Mouse (Mus musculus) ES-E14 (cell line): ENCODE measurements at regions not wholly inside any gene's neighbourhood (a gene's known extent, or its start where the extent isn't known, plus 50 kb on each side); places are given as distances from the start of the nearest gene placed in this dataset.

Experiments
- CHD2 ChIP-seq: IDR thresholded peaks from 2 replicates; pipeline ENCODE4 v1.6.1; 2014; ENCODE audit warnings: mild to moderate bottlenecking, low read depth, low read length, inconsistent platforms
- HCFC1 ChIP-seq: IDR thresholded peaks from 2 replicates; pipeline ENCODE4 v1.6.1; 2012; ENCODE audit warnings: low read length, inconsistent platforms, borderline replicate concordance; ENCODE audit not compliant: insufficient read depth
- MAFK ChIP-seq: IDR thresholded peaks from 2 replicates; pipeline ENCODE4 v1.6.1; 2014; ENCODE audit warnings: mild to moderate bottlenecking, low read depth, low read length, inconsistent platforms; ENCODE audit not compliant: insufficient read depth
- ZC3H11A ChIP-seq: IDR thresholded peaks from 2 replicates; pipeline ENCODE4 v1.6.1; 2012; ENCODE audit warnings: low read depth, mild to moderate bottlenecking, inconsistent platforms, low read length, borderline replicate concordance
- ZNF384 ChIP-seq: IDR thresholded peaks from 2 replicates; pipeline ENCODE4 v1.6.1; 2012; ENCODE audit warnings: low read depth, low read length, inconsistent platforms

DNA sequence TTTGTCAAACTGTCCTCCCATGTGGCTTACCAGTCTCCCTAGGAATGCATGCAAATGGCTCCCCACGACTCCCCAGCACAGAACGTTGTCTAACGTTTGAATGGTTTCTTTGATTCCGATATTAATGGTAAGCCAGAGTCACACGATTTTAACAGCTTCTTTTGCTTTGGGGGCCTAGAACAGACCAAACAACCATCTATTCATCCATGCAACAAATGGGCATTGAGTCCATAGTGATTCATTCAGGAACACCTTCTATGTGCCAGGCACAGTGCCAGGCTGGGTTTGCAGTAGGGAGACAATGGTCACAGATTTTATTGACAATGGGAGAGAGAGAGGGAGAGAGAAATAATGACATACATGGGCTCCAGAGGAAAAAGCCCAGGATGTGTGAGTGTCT lies 118.6 kb upstream of the Ptch1 start:
- TF ChIP-seq HCFC1 (no peak), ZNF384 (no peak), CHD2 (no peak), ZC3H11A (no peak), MAFK (no peak)
